Mouse (Mus musculus) olfactory bulb, adult 2 months (tissue): ENCODE measurements around the gene Calcoco1.

ENCODE experiments used
- CTCF ChIP-seq: fragments of 200-500 bp; IDR thresholded peaks from 2 replicates; pipeline ENCODE4 v1.5.1; 2012; ENCODE audit warnings: low read depth, mild to moderate bottlenecking, low read length, moderate library complexity; ENCODE audit not compliant: insufficient read depth
- POLR2A ChIP-seq: fragments of 200-500 bp; IDR thresholded peaks from 2 replicates; pipeline ENCODE4 v1.6.1; 2012; ENCODE audit warnings: mild to moderate bottlenecking, low read depth, low read length, moderate library complexity; ENCODE audit not compliant: insufficient read depth

DNA sequence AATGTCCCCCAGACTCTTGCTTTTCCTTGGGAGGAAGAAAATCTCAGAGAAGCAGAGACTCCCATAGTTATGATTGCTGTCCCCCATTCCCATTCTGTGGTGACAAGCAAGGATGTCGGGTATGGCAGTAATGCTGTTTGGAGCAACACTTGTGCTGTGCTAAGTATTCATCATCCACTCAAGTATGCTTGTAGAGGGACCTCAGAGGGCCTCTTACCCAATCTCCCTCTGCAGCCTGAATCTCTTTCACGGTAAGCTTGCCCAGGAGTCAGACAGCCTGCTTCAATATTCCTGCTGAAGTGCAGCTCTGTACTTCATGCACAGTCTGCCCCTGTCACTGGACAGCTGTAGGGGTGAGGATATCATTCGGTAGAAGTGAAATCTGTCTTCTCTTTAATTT lies 25.1 kb downstream of the Calcoco1 start:
- TF ChIP-seq POLR2A = no peak
- TF ChIP-seq CTCF = no peak
